Mouse (Mus musculus): ENCODE measurements at regions not wholly inside any gene's neighbourhood (a gene's known extent, or its start where the extent isn't known, plus 50 kb on each side); places are given as distances from the start of the nearest gene placed in this dataset.

GRCm38 (mm10) chr1:151045334-151045733 lies 52.1 kb upstream of the Hmcn1 start:
- DNase-seq: peak in 1 of 2 experiments; percentile 25

GRCm38 (mm10) chr1:151046626-151047025 lies 53.4 kb upstream of the Hmcn1 start:
- DNase-seq: no peak

GRCm38 (mm10) chr1:151049726-151050506 lies 56.7 kb upstream of the Hmcn1 start:
- no peak for DNase-seq

GRCm38 (mm10) chr1:151050507-151050816 lies 57.2 kb upstream of the Hmcn1 start:
- no peak for DNase-seq

DNA sequence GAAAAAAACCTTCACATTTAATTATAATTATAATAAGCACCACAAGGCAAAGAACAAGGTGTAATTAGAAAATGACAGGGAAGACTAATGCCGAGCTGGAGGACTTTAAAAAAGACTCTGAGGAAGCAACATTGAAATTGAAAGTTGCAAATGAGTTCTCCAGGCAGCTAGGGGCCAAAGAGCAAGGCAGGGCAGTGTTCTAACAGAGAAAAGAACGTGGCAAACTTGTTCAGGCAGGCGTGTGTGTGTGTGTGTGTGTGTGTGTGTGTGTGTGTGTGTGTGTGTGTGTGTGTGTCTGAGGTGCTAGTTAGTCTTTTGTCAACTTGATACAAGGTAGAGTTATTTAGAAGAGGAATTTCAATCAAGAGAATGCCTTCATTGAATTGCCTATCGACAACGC lies 60.0 kb upstream of the Hmcn1 start:
- DNase-seq: no peak

GRCm38 (mm10) chr1:151055396-151055795 lies 62.2 kb upstream of the Hmcn1 start:
- DNase-seq: no peak

- no peak for DNase-seq
These were observed 66.4 kb upstream of the Hmcn1 start for GRCm38 (mm10) chr1:151059546-151060136.

DNA sequence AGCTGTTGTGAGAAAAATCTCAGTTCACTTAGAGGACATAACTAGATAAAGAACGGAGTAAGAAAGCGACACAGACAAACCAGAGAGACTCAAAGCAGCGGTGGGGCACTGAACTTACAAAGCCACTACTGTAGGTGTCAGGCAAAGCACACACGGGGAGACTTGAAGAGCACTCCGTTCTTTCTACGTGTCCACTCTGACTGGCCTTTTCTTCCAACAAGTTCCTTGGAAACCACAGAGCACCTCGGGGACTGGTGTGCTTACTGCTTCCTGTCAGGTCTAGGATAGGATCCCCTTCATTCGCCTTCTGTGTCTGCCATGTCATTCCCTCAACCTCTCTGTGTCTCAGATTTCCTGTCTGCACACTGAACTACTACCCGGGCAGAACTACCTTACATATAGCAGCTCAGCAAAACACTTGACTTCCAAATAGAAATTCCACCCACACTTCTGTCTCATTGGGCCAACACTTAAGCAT lies 71.9 kb upstream of the Hmcn1 start:
- peak in 1 of 2 experiments; percentile 12 for DNase-seq

GRCm38 (mm10) chr1:151066379-151067128 lies 73.3 kb upstream of the Hmcn1 start:
- DNase-seq: no peak

- no peak for DNase-seq
These were observed 81.5 kb upstream of the Hmcn1 start for GRCm38 (mm10) chr1:151074508-151075314.

GRCm38 (mm10) chr1:151075541-151075940 lies 82.3 kb upstream of the Hmcn1 start:
- DNase-seq: no peak

DNA sequence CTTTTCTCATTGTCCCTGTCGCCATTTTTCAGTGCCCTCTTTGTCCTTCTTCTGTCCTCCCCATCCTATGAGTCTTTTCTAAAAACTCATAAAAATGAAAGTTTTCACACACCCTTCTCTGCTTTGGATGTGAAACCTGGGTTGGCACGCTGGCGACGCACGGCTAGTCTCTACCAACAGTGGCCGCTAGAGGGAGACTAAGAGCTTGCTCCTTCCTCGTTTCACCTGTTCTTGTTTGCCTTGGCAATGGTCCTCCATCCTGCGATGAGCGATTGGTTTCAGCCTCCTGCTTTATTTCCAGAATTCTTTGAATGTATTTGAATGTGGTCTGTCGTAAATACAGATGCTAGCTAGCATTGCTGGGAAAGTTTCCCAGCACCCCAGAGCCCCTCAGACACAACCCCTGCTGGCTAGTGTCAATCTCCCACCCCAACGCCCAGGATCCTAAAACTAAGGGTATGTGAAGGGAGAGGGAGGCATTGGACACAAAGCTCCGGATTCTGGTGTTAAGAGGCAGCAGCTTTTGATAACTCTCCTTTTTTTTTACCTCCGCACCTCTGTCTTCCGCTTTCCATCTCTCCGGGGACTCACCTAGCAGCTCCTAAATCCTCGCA lies 85.8 kb upstream of the Hmcn1 start:
- DNase-seq: peak; percentile 76 to 85

GRCm38 (mm10) chr1:151079614-151080360 lies 86.6 kb upstream of the Hmcn1 start:
- DNase-seq: no peak

GRCm38 (mm10) chr1:151080510-151080980 lies 87.3 kb upstream of the Hmcn1 start:
- peak in 1 of 2 experiments; percentile 14 for DNase-seq

DNA sequence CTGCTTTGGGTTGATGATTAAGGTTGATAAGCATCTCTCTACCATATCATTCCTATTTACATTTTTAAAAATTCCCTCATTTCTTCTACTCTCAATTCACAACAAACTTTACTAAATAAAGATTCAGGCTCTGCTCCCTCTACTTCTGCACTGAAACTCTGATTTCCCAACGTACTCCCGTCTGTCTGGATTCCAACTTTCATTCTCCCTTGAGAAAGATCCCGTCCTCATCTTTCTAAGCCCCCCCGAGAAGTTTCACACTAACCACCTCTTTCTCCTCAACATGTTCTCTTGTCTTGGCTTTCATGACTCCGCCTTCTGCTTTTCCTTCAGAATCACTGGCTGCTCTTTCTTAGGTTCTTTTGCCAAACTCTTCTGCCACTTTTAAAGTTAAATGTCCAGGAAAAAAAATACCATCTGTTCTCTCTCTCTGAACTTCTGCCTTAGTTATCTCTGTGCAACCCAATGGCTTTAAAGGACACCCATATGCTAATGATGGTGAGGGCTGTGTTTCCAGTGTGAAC lies 89.3 kb upstream of the Hmcn1 start:
- DNase-seq: no peak

GRCm38 (mm10) chr1:151083806-151084205 lies 90.6 kb upstream of the Hmcn1 start:
- DNase-seq: no peak

DNA sequence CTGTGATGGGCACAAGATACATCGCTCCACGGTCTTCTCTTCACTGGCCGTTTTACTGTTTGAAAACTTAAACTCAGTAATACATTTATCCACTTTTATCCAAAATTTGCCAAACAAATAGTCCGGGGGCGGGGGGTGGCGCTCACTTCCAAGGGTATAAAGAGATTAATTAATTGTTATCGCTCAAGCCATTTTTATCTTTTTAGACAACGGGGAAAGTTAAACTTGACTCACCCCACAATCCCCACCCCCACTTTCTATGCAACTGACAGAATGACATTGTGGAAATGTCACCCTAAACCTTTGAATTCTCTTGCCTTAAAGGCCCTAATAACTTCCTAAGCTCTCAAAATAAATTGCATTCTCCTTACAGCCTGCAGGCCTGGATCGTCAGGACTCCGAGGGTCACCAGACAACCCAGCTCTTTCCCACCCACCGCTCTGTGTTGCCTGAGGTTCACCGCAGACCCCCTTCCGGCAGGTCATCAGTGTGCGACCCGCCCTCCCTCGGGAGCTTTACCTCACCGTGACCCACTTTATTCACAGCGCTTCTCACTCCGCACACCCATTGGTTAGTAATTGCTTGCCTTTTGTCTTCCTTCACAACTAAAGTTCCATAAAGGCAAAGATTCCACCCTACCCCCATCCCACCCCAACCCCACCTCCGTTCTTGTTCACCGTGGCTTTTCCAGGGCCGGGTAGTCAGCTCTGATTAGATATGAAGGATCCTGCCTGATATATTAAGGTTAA lies 93.0 kb upstream of the Hmcn1 start:
- DNase-seq: no peak

DNA sequence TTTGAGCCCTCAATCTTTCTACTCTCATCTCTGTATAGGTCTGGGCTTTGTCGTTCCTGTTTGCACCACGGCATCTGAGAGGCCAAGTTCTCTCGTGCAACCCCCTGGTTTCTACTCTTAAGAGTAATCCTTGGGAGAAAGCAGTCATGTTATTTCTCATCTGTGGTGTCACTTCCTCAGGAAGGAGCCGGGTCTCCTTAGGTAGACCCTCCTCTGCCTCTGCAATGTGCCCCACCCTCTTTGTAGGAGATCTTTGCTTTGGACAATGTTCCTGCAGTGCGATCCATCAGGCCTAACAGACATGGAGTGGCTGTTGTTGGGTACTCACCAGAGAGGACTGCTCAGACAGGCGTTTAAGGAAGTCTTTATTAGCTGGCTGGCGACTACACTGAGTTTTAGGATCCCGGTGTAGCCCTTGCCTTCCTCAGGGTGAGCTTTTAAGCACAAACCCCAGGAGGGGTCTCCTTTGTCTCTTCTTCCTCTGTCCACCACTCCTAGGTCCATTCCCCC lies 94.0 kb upstream of the Hmcn1 start:
- DNase-seq: no peak

DNA sequence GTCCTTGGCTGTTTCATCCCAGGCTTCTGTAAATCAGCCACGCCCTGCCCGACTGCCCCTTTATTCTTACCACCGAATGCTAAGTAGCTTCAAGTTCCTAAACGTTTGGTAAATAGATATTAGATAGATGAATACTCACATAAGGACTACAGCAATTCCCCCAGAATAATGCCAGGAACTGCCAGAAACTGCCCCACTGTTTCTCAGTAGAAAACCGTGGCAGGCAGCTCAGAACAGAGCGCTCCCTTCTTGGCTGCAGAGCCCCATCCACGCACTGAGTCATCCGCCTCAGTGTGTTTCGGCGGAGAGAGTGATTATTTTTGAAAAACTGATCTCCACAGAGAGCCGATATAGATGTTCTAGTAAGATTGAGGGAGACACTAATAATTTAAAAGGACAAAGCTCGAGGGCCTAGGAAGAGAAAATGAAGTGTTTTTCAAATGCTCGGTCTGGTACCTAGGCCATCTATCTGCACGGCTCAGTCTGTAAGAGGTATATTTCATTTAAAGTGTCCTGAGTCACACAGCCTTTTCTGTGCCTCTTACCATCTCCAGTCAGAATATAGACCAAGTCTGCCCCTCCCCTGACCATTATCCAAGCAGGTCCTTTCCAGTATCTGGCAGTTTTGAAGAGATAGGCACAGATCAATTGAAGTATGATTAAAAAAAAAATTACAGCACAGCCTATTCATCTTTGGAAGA lies 94.4 kb upstream of the Gm47985 start:
- no peak for DNase-seq

Data from lung, adult 18-20 months (tissue).